Mouse (Mus musculus) small intestine, adult 2 months (tissue): Measurements from ENCODE around the gene Btnl2.

Experiments
- CTCF ChIP-seq: fragments of 200-500 bp; IDR thresholded peaks from 2 replicates; pipeline ENCODE4 v1.5.1; 2012; ENCODE audit warnings: low read depth, mild to moderate bottlenecking, control low read depth, inconsistent platforms, low read length, moderate library complexity, mixed read lengths; ENCODE audit not compliant: insufficient replicate concordance, insufficient read length; ENCODE audit errors: extremely low read depth
- POLR2A ChIP-seq: fragments of 200-500 bp; IDR thresholded peaks from 2 replicates; pipeline ENCODE4 v1.6.1; 2012; ENCODE audit warnings: low read depth, mild to moderate bottlenecking, control low read depth, inconsistent platforms, low read length, moderate library complexity

DNA sequence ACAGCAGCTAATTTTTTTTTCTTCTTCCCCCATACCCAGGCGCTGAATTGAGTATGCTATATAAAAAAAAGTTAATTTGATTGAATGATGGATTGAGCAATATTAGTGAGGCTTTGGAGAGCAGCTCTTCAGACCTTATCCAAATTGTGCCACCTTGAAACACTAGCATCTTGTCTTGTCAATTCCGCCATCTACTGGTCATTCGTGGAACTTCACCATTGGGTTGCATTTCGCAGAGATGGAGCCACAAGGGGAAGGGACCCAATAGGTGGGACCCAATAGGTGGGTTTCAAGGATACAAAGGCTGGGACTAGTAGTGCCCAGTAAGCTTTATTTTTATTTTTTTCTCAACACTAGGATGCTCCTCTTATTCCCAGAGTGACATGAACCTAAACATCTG, 5.2 kb upstream of the Btnl2 start:
- TF ChIP-seq POLR2A = no peak
- peak; percentile 53; the same call in 1 of the 2 replicates for TF ChIP-seq CTCF
